Mouse (Mus musculus): ENCODE data around the gene Gm10310.

GRCm38 (mm10) chr10:130012321-130012720 is 27.5 kb upstream of the Gm10310 start, which contains the start of gene Olfr820:
- no peak for TF ChIP-seq GATA1 (IDR thresholded peaks at IDR 0.05; ENCODE audit: borderline replicate concordance, low read length)
- no peak for TF ChIP-seq FLI1 (IDR thresholded peaks at IDR 0.05; ENCODE audit: low read length)

Data from megakaryocyte, embryonic 14.5 days (primary cell).